Mouse (Mus musculus) CH12.LX (cell line): Measurements from ENCODE around the gene Gm17087. TPM values are rescaled to one million over a fixed set of nuclear protein-coding genes. Genes with fewer than 3 reads are reported as not detected.

Experiments
- DNase-seq: peaks from one replicate; pipeline ENCODE4 v3.0.0-alpha.2; 2013; ENCODE audit errors: extremely low read depth
- H3K27ac ChIP-seq: 2 replicates; pipeline ENCODE4 v1.5.1; 2012; ENCODE audit warnings: low read depth, mild to moderate bottlenecking, control low read depth, moderate library complexity; ENCODE audit not compliant: insufficient read depth
- H3K27me3 ChIP-seq: replicated peaks from 2 replicates; pipeline ENCODE3; 2012; ENCODE audit warnings: inconsistent platforms
- H3K36me3 ChIP-seq, 2 experiments: replicated peaks in 1 of 2; 2 replicates each; pipeline versions ENCODE3 to v1.6.1; 2012; ENCODE audit warnings: inconsistent platforms in 1 of 2, low read length in 1 of 2, mild to moderate bottlenecking in 1 of 2, mixed read lengths in 1 of 2, moderate library complexity in 1 of 2; ENCODE audit not compliant: control insufficient read depth in 1 of 2, insufficient read depth in 1 of 2
- H3K4me1 ChIP-seq, 2 experiments: 2 replicates each; pipeline ENCODE4 v1.6.1; 2012; ENCODE audit warnings: inconsistent platforms in 1 of 2, moderate library complexity in 1 of 2; ENCODE audit not compliant: insufficient read depth in 2 of 2, control insufficient read depth in 1 of 2
- H3K4me2 ChIP-seq: 2 replicates; pipeline ENCODE4 v1.6.1; 2012; ENCODE audit warnings: low read depth, mild to moderate bottlenecking, control low read depth; ENCODE audit not compliant: poor library complexity, insufficient read depth, severe bottlenecking
- H3K4me3 ChIP-seq, 3 experiments: fragments of 150-350 bp in 1 of 3; sonication (generic) in 1 of 3; replicated peaks in 1 of 3; 2 replicates each; pipeline versions ENCODE3 to v1.5.1; 2011 to 2012; ENCODE audit warnings: low read depth in 2 of 3, low read length in 2 of 3, mild to moderate bottlenecking in 2 of 3, moderate library complexity in 2 of 3, control low read depth in 1 of 3, improper control_type of control experiment in 1 of 3, inconsistent platforms in 1 of 3, mixed read lengths in 1 of 3; ENCODE audit not compliant: poor library complexity in 1 of 3
- H3K79me2 ChIP-seq: replicated peaks from 2 replicates; pipeline ENCODE4 v1.6.1; 2012; ENCODE audit warnings: mild to moderate bottlenecking, moderate library complexity; ENCODE audit not compliant: control insufficient read depth, poor library complexity, insufficient read depth, severe bottlenecking; ENCODE audit errors: extremely low read depth
- H3K9ac ChIP-seq: 2 replicates; pipeline ENCODE4 v1.6.1; 2012; ENCODE audit warnings: low read depth, mild to moderate bottlenecking, control low read depth, moderate library complexity; ENCODE audit not compliant: insufficient read depth
- H3K9me3 ChIP-seq: replicated peaks from 2 replicates; pipeline ENCODE3; 2012; ENCODE audit warnings: low read length, inconsistent platforms, mixed read lengths
- BHLHE40 ChIP-seq: IDR thresholded peaks from 2 replicates; pipeline ENCODE4 v1.6.1; 2011; ENCODE audit warnings: mild to moderate bottlenecking, low read depth, low read length, improper control_type of control experiment
- CHD1 ChIP-seq: IDR thresholded peaks from 2 replicates; pipeline ENCODE4 v1.6.1; 2012; ENCODE audit warnings: low read depth, low read length, improper control_type of control experiment, inconsistent platforms
- CTCF ChIP-seq, 2 experiments: IDR thresholded peaks in 1 of 2; conservative IDR thresholded peaks in 1 of 2; 2 replicates each; pipeline ENCODE4 v1.5.1; 2011 to 2012; ENCODE audit warnings: low read depth in 2 of 2, low read length in 2 of 2, improper control_type of control experiment in 1 of 2, inconsistent platforms in 1 of 2, mild to moderate bottlenecking in 1 of 2, moderate library complexity in 1 of 2
- E2F4 ChIP-seq: IDR thresholded peaks from 2 replicates; pipeline ENCODE4 v1.6.1; 2011; ENCODE audit warnings: low read depth, low read length, improper control_type of control experiment; ENCODE audit not compliant: insufficient replicate concordance
- ELF1 ChIP-seq: IDR thresholded peaks from 2 replicates; pipeline ENCODE4 v1.6.1; 2014; ENCODE audit warnings: low read depth, mild to moderate bottlenecking, inconsistent platforms, low read length, improper control_type of control experiment
- IRF4 ChIP-seq: IDR thresholded peaks from 2 replicates; pipeline ENCODE4 v1.6.1; 2014; ENCODE audit warnings: low read depth, mild to moderate bottlenecking, inconsistent platforms, low read length, improper control_type of control experiment
- JUN ChIP-seq: IDR thresholded peaks from 2 replicates; pipeline ENCODE4 v1.6.1; 2011; ENCODE audit warnings: low read depth, mild to moderate bottlenecking, low read length, improper control_type of control experiment, moderate library complexity; ENCODE audit not compliant: insufficient read depth
- JUND ChIP-seq: conservative IDR thresholded peaks from 2 replicates; pipeline ENCODE4 v1.6.1; 2011; ENCODE audit warnings: low read depth, low read length, improper control_type of control experiment
- KAT2A ChIP-seq: IDR thresholded peaks from 2 replicates; pipeline ENCODE4 v1.6.1; 2012; ENCODE audit warnings: low read length, improper control_type of control experiment, inconsistent platforms; ENCODE audit not compliant: insufficient replicate concordance
- MAFK ChIP-seq: IDR thresholded peaks from 2 replicates; pipeline ENCODE4 v1.6.1; 2011; ENCODE audit warnings: low read length, improper control_type of control experiment; ENCODE audit not compliant: insufficient replicate concordance
- MAX ChIP-seq: IDR thresholded peaks from 2 replicates; pipeline ENCODE4 v1.6.1; 2011; ENCODE audit warnings: low read length, improper control_type of control experiment
- MEF2A ChIP-seq: IDR thresholded peaks from 2 replicates; pipeline ENCODE4 v1.6.1; 2014; ENCODE audit warnings: low read depth, mild to moderate bottlenecking, inconsistent platforms, low read length, improper control_type of control experiment, borderline replicate concordance
- MXI1 ChIP-seq: IDR thresholded peaks from 2 replicates; pipeline ENCODE4 v1.6.1; 2011; ENCODE audit warnings: mild to moderate bottlenecking, low read depth, low read length, improper control_type of control experiment
- MYC ChIP-seq: IDR thresholded peaks from 2 replicates; pipeline ENCODE4 v1.6.1; 2011; ENCODE audit warnings: low read depth, mild to moderate bottlenecking, improper control_type of control experiment, low read length
- NRF1 ChIP-seq: IDR thresholded peaks from 2 replicates; pipeline ENCODE4 v1.6.1; 2014; ENCODE audit warnings: low read depth, mild to moderate bottlenecking, inconsistent platforms, low read length, improper control_type of control experiment, moderate library complexity
- PAX5 ChIP-seq: IDR thresholded peaks from 2 replicates; pipeline ENCODE4 v1.6.1; 2012; ENCODE audit warnings: low read length, inconsistent platforms, mixed read lengths
- POLR2A ChIP-seq: IDR thresholded peaks from 2 replicates; pipeline ENCODE4 v1.6.1; 2011; ENCODE audit warnings: low read depth, mild to moderate bottlenecking, improper control_type of control experiment, low read length
- POLR2AphosphoS2 ChIP-seq: IDR thresholded peaks from 2 replicates; pipeline ENCODE4 v1.6.1; 2011; ENCODE audit warnings: low read depth, low read length, improper control_type of control experiment
- RAD21 ChIP-seq: IDR thresholded peaks from 2 replicates; pipeline ENCODE4 v1.6.1; 2011; ENCODE audit warnings: low read depth, mild to moderate bottlenecking, low read length, improper control_type of control experiment, moderate library complexity
- RCOR1 ChIP-seq: conservative IDR thresholded peaks from 2 replicates; pipeline ENCODE4 v1.6.1; 2012; ENCODE audit warnings: low read depth, mild to moderate bottlenecking, inconsistent platforms, low read length, improper control_type of control experiment
- SIN3A ChIP-seq: IDR thresholded peaks from 2 replicates; pipeline ENCODE4 v1.6.1; 2012; ENCODE audit warnings: low read length, improper control_type of control experiment, inconsistent platforms
- SMC3 ChIP-seq: IDR thresholded peaks from 2 replicates; pipeline ENCODE4 v1.6.1; 2011; ENCODE audit warnings: low read depth, low read length, improper control_type of control experiment
- UBTF ChIP-seq: IDR thresholded peaks from 2 replicates; pipeline ENCODE4 v1.6.1; 2012; ENCODE audit warnings: low read depth, mild to moderate bottlenecking, inconsistent platforms, low read length, improper control_type of control experiment, moderate library complexity
- USF2 ChIP-seq: conservative IDR thresholded peaks from 2 replicates; pipeline ENCODE4 v1.6.1; 2011; ENCODE audit warnings: low read depth, low read length, improper control_type of control experiment
- ZC3H11A ChIP-seq: IDR thresholded peaks from 2 replicates; pipeline ENCODE4 v1.6.1; 2012; ENCODE audit warnings: low read depth, mild to moderate bottlenecking, inconsistent platforms, low read length, improper control_type of control experiment
- ZKSCAN1 ChIP-seq: IDR thresholded peaks from 2 replicates; pipeline ENCODE4 v1.6.1; 2012; ENCODE audit warnings: low read depth, inconsistent platforms, low read length, improper control_type of control experiment, borderline replicate concordance
- ZMIZ1 ChIP-seq: IDR thresholded peaks from 2 replicates; pipeline ENCODE4 v1.6.1; 2012; ENCODE audit warnings: low read depth, mild to moderate bottlenecking, inconsistent platforms, low read length, improper control_type of control experiment
- ZNF384 ChIP-seq: IDR thresholded peaks from 2 replicates; pipeline ENCODE4 v1.6.1; 2012; ENCODE audit warnings: low read depth, low read length, improper control_type of control experiment, inconsistent platforms
- dilution Hi-C: fragments of 300-500 bp; cut with MboI; formaldehyde crosslinking; loops from 2 replicates; pipeline ENCODE4 v1.14.3; 2020; ENCODE audit warnings: low sequenced_read_pairs; ENCODE audit not compliant: extremely low pct_unique_long_range_greater_than_20kb, extremely low pct_ligation_motif_present
- in situ Hi-C: fragments of 300-500 bp; cut with MboI; formaldehyde crosslinking; loops from 3 replicates; pipeline ENCODE4 v1.14.3; 2019; ENCODE audit warnings: low sequenced_read_pairs, low pct_ligation_motif_present, low pct_unique_long_range_greater_than_20kb, mixed read lengths
- polyA plus RNA-seq: library from polyadenylated mRNA; unstranded; fragments of >175 nt; gene quantifications from 2 replicates; pipeline ENCODE4 v1.2.1, GENCODE M21; 2012; ENCODE audit warnings: low read depth; ENCODE audit not compliant: insufficient read length
- total RNA-seq, 2 experiments: library from RNA; depleted of rRNA; stranded (reverse); fragments of 300-350 nt in 1 of 2; fragments of >200 nt in 1 of 2; gene quantifications; 2 replicates each; pipeline ENCODE4 v1.2.3; 2012 to 2014

Gm17087 gene
- total and polyA plus RNA-seq, 3 experiments: 1.2 TPM; not detected in 2

- Histone ChIP-seq H3K4me2 (no peak overlapping the region), H3K79me2 (no peaks in the 10 kb centered on the region), H3K27me3 (peaks cover 4% of the 10 kb centered on the region), H3K4me3 (no peak overlapping the region), H3K9me3 (no peaks in the 10 kb centered on the region), H3K27ac (no peak overlapping the region), H3K36me3 (no peaks in the 10 kb centered on the region), H3K9ac (no peak overlapping the region), H3K4me1 (no peaks in the 10 kb centered on the region)
- dilution Hi-C loops (no loop called here), in situ Hi-C loops (no loop called here)
- DNase-seq: no peak
- no peak for TF ChIP-seq MEF2A
- TF ChIP-seq UBTF: no peak
- no peak for TF ChIP-seq IRF4
- TF ChIP-seq ZNF384: no peak
- no peak for TF ChIP-seq E2F4
- no peak for TF ChIP-seq SIN3A
- no peak for TF ChIP-seq JUN
- no peak for TF ChIP-seq CTCF (conservative IDR thresholded peaks at IDR 0.05 in 1 of 2, IDR thresholded peaks at IDR 0.05 in 1 of 2; ENCODE audit: low read depth in 2 of 2, low read length in 2 of 2)
- TF ChIP-seq PAX5: no peak
- TF ChIP-seq ZC3H11A: no peak
- TF ChIP-seq NRF1: no peak
These were observed 30.2 kb downstream of the Gm17087 start for GRCm38 (mm10) chr17:8536522-8536921.

GRCm38 (mm10) chr17:8533828-8534227 is 32.9 kb downstream of the Gm17087 start:
- in situ Hi-C loops (no loop called here), dilution Hi-C loops (no loop called here)
- no peak overlapping the region for H3K9ac ChIP-seq
- no peak overlapping the region for H3K4me2 ChIP-seq
- no peak overlapping the region for H3K27ac ChIP-seq
- TF ChIP-seq SMC3: peak; percentile 55
- TF ChIP-seq RAD21: peak; percentile 8; the same call in 1 of the 2 replicates
- no peak for TF ChIP-seq POLR2A
- TF ChIP-seq SIN3A: no peak
- peak; percentile 52 to 82; a peak in 3 of 4 replicates for TF ChIP-seq CTCF (conservative IDR thresholded peaks at IDR 0.05 in 1 of 2, IDR thresholded peaks at IDR 0.05 in 1 of 2; ENCODE audit: low read depth in 2 of 2, low read length in 2 of 2)
- no peak for TF ChIP-seq NRF1
- TF ChIP-seq BHLHE40: no peak
- no peak for TF ChIP-seq IRF4
- no peaks in the 10 kb centered on the region for H3K79me2 ChIP-seq
- H3K27me3 ChIP-seq: peaks cover 7% of the 10 kb centered on the region
- H3K36me3 ChIP-seq: no peaks in the 10 kb centered on the region
- H3K9me3 ChIP-seq: no peaks in the 10 kb centered on the region
- peak; percentile 37 for DNase-seq
- H3K4me3 ChIP-seq: no peak overlapping the region
- no peaks in the 10 kb centered on the region for H3K4me1 ChIP-seq

GRCm38 (mm10) chr17:8532609-8533008 is 34.1 kb downstream of the Gm17087 start:
- Histone ChIP-seq H3K9ac (no peak overlapping the region), H3K9me3 (no peaks in the 10 kb centered on the region), H3K79me2 (no peaks in the 10 kb centered on the region), H3K4me3 (no peak overlapping the region), H3K27me3 (peaks cover 9% of the 10 kb centered on the region), H3K27ac (no peak overlapping the region), H3K36me3 (no peaks in the 10 kb centered on the region), H3K4me1 (no peaks in the 10 kb centered on the region), H3K4me2 (no peak overlapping the region)
- dilution Hi-C loops (no loop called here), in situ Hi-C loops (no loop called here)
- TF ChIP-seq JUN (no peak), MYC (no peak), ZMIZ1 (no peak), CHD1 (no peak), UBTF (no peak), ELF1 (no peak), RCOR1 (no peak), NRF1 (no peak), USF2 (no peak), MXI1 (no peak), POLR2AphosphoS2 (no peak), MAX (no peak), KAT2A (no peak), ZKSCAN1 (no peak), POLR2A (no peak), MAFK (no peak), BHLHE40 (no peak), JUND (no peak)
- DNase-seq: no peak
